Mouse (Mus musculus) heart, embryonic 16.5 days (tissue): ENCODE measurements around the gene Ltbp1. TPM values are rescaled to one million over a fixed set of nuclear protein-coding genes. Genes with fewer than 3 reads are reported as not detected.

Experiments used
- ATAC-seq: fragments of 200-750 bp; cut with Nextera tagmentation; replicated peaks from 2 replicates; pipeline ENCODE4 v1.8.0; 2017; ENCODE audit warnings: moderate number of reproducible peaks; ENCODE audit not compliant: insufficient read depth, low FRiP score; ENCODE audit errors: extremely low read depth
- H3K27ac ChIP-seq: fragments of 300-500 bp; sonication (generic); 2 replicates; pipeline ENCODE4 v1.5.1; 2014; ENCODE audit warnings: mild to moderate bottlenecking, low read length, control low read depth, moderate library complexity
- H3K27me3 ChIP-seq: fragments of 300-500 bp; sonication (generic); 2 replicates; pipeline ENCODE4 v1.6.1; 2014; ENCODE audit warnings: low read length, mixed read lengths; ENCODE audit not compliant: control insufficient read depth, insufficient read depth
- H3K36me3 ChIP-seq: fragments of 300-500 bp; sonication (generic); 2 replicates; pipeline ENCODE4 v1.6.1; 2014; ENCODE audit not compliant: control insufficient read depth, insufficient read depth
- H3K4me1 ChIP-seq: fragments of 300-500 bp; sonication (generic); 2 replicates; pipeline ENCODE4 v1.6.1; 2014; ENCODE audit warnings: low read length, mixed read lengths; ENCODE audit not compliant: control insufficient read depth, insufficient read depth
- H3K4me2 ChIP-seq: fragments of 300-500 bp; sonication (generic); 2 replicates; pipeline ENCODE4 v1.6.1; 2014; ENCODE audit warnings: low read depth, mild to moderate bottlenecking, control low read depth, low read length
- H3K4me3 ChIP-seq: fragments of 300-500 bp; sonication (generic); 2 replicates; pipeline ENCODE4 v1.5.1; 2014; ENCODE audit warnings: mild to moderate bottlenecking, control low read depth, low read length
- H3K9ac ChIP-seq: fragments of 300-500 bp; sonication (generic); 2 replicates; pipeline ENCODE4 v1.6.1; 2014; ENCODE audit warnings: low read length, control low read depth
- H3K9me3 ChIP-seq: fragments of 300-500 bp; sonication (generic); replicated peaks from 2 replicates; pipeline ENCODE4 v1.6.1; 2016; ENCODE audit warnings: low read length; ENCODE audit not compliant: control insufficient read depth
- WGBS: fragments of 180-500 bp; shearing (Covaris S2); extraction: QIAGEN DNeasy Blood & Tissue Kit; methylation state at CpG from one replicate; pipeline ENCODE4 v1.1.7; 2014; 5-methylcytosine and 5-hydroxymethylcytosine counted together
- polyA plus RNA-seq: library from polyadenylated mRNA; unstranded; fragments of >200 nt; fragmentation: Nextera tagmentation; extraction: Ambion mirVana; gene quantifications from 2 replicates; pipeline ENCODE4 v1.2.1, GENCODE M21; 2015

Ltbp1 gene
- polyA plus RNA-seq, 1 experiment from 2014 or later: 15.6 TPM

- Histone ChIP-seq H3K27ac (no peak overlapping the region), H3K9ac (no peak overlapping the region), H3K4me1 (peaks cover 9% of the 10 kb centered on the region), H3K27me3 (no peaks in the 10 kb centered on the region), H3K4me2 (peak overlapping the region; percentile 34; the same call in 1 of the 2 replicates), H3K4me3 (peak overlapping the region; percentile 23), H3K36me3 (no peaks in the 10 kb centered on the region), H3K9me3 (no peaks in the 10 kb centered on the region)
- ATAC-seq: no peak; the same call in 1 of the 2 replicates
- WGBS: 28% methylated on average over 5 of the region's 5 CpGs
Measured at GRCm38 (mm10) chr17:75438162-75438561, 432.8 kb downstream of the Ltbp1 start.

GRCm38 (mm10) chr17:75439062-75439461 lies 433.7 kb downstream of the Ltbp1 start:
- Histone ChIP-seq H3K9me3 (no peaks in the 10 kb centered on the region), H3K27me3 (no peaks in the 10 kb centered on the region), H3K4me2 (0 out of 2 replicates have a peak overlapping the region, but pooled peaks have one; percentile 4), H3K27ac (no peak overlapping the region), H3K4me1 (peaks cover 12% of the 10 kb centered on the region), H3K4me3 (no peak overlapping the region), H3K36me3 (no peaks in the 10 kb centered on the region), H3K9ac (no peak overlapping the region)
- 75% methylated on average over 14 of the region's 14 CpGs for WGBS
- no peak for ATAC-seq

- Histone ChIP-seq H3K4me3 (no peak overlapping the region), H3K9me3 (no peaks in the 10 kb centered on the region), H3K4me2 (no peak overlapping the region), H3K9ac (no peak overlapping the region), H3K4me1 (peaks cover 12% of the 10 kb centered on the region), H3K36me3 (no peaks in the 10 kb centered on the region), H3K27me3 (no peaks in the 10 kb centered on the region), H3K27ac (no peak overlapping the region)
- 67% methylated on average over 7 of the region's 7 CpGs for WGBS
- ATAC-seq: no peak; the same call in 1 of the 2 replicates
Measured at GRCm38 (mm10) chr17:75440619-75441018, 435.3 kb downstream of the Ltbp1 start.

- Histone ChIP-seq H3K27me3 (no peaks in the 10 kb centered on the region), H3K27ac (peak overlapping the region; percentile 77), H3K9ac (no peak overlapping the region), H3K4me1 (peaks cover 8% of the 10 kb centered on the region), H3K36me3 (no peaks in the 10 kb centered on the region), H3K4me3 (no peak overlapping the region), H3K9me3 (no peaks in the 10 kb centered on the region), H3K4me2 (peak overlapping the region; percentile 21; the same call in 1 of the 2 replicates)
- ATAC-seq: no peak
- WGBS: 75% methylated on average over 5 of the region's 5 CpGs
Measured at GRCm38 (mm10) chr17:75441260-75441830, 436.0 kb downstream of the Ltbp1 start.
